Mouse (Mus musculus) brain, embryonic 18.5 days (tissue): Measurements from ENCODE around the gene Cdk2ap2.

ENCODE experiments used
- DNase-seq: peaks from one replicate; pipeline ENCODE4 v3.0.0-alpha.2; 2012; ENCODE audit warnings: low read depth, low spot score

Gene Cdk2ap2

DNA sequence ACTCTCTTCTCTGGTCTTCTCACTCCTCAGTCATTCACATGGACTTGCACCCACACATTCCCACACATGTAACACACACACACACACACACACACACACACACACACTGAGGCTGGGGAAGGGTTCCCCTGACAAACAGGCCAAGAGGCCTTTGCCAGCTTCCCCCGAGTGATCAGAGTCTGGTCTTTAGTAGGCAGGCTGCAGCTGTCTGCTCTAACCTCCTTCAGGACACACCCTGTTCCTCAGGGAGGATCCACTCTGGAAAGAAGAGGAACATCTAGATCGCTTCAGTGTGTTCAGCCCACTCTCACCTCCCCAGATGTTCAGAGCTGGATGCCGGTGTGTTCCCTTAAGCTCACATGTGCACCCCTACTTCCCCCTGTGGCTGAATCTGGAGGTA, 2.6 kb upstream of the Cdk2ap2 start:
- DNase-seq: no peak

DNA sequence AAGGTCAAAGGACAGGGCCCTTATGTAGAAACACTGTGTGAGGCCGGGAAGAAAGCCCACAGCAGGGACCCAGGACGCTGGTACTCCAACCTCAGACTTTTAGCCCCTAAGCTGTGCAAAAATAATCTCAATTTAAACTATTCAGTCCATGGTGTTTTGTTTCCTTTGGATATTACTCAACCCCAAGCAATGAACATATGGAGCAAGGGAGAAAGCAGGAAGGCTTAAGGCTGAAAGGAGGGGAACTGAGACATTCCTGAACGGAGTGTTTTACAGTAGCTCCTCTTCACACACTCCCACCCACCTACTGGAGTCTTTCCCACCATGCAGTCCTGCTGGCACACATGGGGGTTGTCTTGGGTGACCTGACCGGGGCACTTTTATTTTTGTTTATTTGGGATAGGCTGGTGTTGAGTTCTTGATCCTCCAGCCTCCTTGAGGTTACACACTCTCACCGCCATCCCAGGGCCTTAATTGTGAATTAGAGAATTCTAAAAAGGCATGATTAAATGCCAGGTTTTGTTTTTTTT, 2.1 kb upstream of the Cdk2ap2 start:
- DNase-seq: no peak

DNA sequence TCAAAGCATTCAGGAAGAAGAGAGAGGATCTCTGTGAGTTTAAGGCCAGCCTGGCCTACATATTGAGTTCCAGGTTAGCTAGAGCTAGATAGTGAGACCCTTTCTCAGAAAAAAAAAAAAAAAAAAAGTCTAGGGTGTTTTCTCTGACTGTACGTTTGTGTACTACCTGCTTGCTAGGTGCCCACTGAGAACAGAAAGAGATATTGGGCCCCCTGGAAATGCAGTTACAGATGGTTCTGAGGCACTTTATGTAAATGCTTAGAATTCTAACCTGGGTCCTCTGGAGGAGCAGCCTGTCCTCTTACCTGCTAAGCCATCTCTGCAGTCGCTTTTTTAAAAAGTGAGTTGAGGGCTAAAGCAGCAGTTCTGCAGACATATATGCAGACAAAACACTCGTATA, 1.2 kb upstream of the Cdk2ap2 start:
- no peak for DNase-seq

DNA sequence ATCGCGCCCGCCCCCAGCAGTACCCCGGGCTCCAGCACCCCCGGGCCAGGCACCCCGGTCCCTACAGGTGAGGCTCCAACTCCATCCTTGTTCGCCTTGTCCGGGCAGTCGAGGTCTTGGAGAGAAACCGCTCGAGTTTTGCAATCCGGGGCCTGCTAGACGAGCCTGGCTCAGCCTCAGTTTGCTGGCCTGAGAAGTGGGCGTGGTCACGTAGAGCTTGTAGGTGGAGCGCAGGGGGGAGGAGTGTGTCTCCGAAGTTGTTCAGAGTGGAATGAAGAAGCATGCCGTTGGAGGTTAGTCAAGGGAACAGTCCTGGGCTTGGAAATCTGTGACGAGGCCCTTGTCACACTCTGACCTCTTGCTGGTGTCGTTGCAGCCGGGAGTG, 451 bp downstream of the Cdk2ap2 start:
- DNase-seq: no peak

DNA sequence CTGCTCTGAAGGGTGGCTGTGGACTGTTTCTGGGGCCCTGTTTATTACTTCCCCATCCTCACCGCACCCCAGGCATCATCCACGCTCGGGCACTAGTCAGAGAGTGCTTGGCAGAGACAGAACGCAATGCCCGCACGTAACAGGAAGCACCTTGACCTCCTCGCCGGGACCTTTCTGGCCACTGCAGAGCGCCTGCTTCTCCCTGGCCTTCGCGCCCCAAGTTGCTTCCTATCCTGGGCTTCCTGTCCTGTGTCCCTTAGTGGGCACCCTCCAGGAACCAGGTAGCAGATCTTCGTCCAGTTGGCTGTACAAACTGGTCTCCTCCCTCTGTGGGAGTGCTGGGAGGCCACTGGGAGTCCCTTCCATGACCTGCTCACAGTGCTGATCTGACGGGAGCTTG, 1.4 kb downstream of the Cdk2ap2 start:
- DNase-seq: no peak

DNA sequence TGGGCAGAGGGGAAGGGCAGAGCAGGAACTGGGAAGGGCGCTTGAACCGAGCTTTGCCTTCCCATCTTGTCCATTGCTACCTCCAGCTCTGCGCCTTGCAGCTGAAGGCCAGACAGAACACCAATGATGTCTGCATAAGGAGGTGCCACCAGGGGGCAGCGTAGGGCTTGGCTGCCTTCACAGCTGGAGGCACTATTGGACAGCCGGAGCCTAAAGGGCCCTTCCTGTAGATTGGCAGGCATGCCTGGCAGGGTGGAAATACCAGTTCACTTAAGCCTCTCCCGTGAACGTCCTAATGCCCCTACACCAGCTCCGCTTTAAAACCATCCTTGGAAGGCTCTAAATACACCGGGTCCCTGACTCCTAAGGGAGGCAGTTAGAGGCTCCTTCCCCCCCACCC, 2.1 kb downstream of the Cdk2ap2 start:
- no peak for DNase-seq

DNA sequence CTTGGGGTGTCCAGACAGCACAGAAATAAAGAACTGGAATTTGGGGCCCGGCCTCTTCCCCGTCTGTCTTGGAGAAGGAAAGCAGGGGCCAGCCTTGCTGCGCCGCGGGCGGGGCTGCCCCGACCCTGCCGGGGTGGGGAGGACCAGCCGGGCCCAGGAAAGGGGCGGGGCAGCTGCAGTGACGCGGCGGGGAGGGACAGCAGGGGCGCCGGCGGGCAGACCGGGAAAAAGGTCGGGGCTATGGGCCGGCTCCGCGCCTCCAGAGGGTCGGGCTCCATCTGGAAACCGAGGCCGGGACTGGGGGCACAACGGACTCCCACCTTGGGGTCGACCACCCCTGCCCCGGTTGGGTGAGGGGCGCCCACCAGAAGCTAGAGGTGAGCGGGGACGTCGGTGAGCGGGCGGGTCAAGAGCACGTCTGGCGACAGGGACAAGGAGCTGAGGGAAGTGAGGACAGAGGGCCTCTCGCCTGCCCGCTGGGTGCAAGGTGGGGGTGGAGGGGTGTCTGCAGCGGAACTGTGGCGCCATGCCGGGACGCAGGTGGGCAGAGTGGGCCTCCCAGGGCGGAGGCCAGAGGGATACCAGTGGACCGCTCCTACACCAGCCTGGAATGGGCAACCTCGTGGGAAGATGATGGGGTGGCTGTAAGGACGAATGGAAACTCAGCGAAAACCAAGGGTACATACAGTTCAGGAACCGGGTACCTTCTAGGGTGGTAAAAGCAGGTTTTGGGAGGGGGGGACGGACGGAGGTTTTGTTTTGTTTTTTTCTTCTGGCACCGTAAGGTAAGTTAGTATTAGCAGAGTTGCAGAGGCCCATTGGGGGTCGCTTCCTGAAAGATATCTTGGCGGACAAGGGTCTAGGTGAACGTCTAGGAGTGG, 3.1 kb downstream of the Cdk2ap2 start, which contains the start of gene Pitpnm1:
Pitpnm1 (plus strand) TSS at position 162 of the 881 bp plus-strand sequence.
- DNase-seq: no peak

DNA sequence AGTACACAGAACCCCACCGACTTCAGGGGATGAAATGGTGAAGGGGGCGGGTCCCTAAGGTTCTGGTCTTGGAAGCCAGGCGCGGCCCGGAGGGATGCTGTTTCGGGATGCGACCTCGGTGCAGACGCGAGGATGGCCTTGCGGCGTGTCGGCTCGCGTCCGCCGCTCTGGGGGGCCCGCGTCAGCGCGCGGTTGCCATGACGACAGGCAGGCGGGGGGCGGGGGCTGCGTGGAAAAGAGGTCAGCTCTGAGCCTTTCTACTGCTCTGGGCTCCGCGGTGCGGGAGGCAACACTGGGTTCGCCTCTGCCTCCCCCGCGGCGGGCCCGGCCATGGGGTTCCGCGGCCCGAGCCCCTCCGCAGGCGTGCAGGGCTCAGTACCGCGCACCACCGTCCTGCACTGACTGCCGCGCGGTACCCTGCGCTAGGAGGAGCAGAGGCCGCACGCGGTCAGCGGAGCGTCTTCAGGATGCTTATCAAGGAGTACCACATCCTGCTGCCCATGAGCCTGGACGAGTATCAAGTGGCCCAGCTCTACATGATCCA, 3.8 kb downstream of the Cdk2ap2 start:
- DNase-seq: no peak

DNA sequence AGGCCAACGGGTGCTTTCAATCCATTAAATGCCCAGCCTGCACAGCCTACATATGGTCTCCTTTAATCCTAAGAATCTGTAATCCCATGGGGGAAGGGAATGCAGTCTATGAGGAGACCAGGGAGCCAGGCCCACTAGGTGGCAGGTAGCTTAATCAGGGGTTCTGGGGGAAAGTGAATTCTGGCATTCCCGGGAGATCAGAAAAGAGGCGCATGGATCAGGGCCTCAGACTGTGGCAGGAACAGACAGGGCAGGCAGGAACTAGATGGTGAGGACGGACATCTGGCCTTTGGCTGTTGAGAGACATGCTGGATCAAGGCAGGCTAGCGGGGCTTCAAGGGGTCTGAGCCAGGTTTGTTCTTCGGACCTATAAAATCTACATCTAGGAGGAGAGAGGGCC, 4.5 kb downstream of the Cdk2ap2 start:
- DNase-seq: no peak

DNA sequence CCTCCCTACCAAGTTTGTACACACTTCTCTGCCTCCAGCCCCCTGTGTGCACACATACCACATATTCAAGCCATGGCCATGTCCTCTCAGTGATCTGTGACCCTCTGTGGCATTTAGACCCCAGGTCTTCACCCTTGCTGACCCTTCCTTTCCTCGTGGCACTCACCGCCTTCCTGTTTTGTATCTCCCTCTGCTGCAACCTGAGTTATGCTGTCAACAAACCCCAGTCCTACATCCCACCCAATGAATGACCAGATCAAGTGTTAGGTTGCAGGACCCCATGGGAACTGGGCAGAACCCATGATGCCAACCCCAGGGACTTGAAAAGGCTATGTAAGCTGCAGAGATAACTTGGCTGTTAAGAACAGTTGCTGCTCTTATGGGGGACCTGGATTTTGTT, 5.1 kb downstream of the Cdk2ap2 start:
- no peak for DNase-seq

DNA sequence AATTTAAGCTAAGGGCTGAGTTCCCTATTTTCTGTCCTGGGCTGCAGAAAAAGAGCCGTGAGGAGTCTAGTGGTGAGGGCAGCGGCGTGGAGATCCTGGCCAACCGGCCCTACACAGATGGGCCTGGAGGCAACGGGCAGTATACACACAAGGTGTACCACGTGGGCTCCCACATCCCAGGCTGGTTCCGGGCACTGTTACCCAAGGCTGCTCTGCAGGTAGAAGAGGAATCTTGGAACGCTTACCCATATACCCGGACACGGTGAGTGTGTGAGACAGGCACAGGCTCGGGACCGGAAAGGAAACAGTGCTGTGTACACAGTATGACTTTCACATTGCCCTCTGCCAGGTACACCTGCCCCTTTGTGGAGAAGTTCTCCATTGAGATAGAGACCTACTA, 5.6 kb downstream of the Cdk2ap2 start:
- no peak for DNase-seq

DNA sequence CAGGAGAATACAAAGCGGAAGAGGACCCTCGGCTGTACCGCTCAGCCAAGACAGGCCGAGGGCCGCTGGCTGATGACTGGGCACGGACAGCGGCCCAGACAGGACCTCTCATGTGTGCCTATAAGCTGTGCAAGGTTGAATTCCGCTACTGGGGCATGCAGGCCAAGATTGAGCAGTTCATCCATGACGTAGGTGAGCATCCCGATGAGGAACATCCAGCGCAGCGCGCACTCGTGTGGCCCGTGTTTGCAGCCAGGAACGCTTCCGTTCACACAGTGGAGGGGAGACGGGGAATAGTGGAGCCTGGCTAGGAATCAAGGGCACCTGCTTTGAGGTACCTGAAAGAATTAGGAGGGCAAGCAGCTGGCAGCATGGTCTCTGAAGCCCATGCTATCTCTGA, 6.3 kb downstream of the Cdk2ap2 start:
- no peak for DNase-seq

DNA sequence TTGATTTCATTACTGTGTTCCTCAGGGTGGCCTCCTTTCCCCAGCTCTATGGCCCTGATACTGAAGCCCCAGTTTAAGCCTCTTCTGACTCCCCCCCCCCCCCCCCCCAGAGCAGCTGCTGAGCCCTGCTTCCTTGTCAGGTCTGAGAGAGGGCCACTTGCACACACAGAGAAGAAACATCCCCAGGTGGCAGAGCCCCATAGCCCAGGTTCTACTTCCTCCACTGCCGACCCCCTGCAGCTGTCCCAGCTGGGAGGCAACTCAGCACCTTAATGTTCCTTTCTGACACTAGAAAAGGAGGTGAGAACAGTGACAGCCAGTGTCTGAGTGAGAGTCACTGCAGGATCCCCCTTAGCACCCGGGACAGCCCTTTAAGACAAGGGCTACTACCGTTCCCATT, 6.8 kb downstream of the Cdk2ap2 start:
- no peak for DNase-seq

DNA sequence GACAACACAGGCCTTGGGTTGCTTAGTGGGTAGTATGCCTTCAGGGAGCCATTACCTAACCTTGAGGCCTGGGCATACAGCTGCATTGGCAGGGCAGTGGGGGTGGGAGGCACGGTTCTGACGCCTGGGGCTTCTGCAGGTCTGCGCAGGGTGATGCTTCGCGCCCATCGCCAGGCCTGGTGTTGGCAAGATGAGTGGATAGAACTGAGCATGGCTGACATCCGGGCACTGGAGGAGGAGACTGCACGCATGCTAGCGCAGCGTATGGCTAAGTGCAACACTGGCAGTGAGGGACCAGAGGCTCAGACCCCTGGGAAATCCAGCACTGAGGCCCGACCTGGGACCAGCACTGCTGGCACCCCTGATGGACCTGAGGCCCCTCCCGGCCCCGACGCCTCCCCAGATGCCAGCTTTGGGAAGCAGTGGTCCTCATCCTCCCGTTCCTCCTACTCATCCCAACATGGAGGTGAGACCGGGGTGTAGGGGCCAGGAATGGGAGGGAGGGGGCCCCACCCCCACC, 7.8 kb downstream of the Cdk2ap2 start:
- no peak for DNase-seq

DNA sequence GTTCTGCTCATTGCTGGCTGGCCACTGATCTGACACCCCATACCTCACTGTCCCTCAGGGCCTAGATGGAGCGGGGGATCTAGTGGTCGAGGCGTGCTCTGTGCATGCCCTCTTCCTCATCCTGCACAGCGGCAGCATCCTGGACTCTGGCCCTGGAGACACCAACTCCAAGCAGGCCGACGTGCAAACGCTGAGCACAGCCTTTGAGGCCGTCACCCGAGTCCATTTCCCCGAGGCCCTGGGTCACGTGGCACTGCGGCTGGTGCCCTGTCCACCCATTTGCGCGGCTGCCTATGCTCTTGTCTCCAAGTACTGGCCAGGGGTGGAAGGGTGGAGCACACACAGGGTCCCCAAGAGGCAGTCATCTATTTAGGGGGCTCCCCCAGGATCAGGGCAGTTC, 9.7 kb downstream of the Cdk2ap2 start:
- DNase-seq: no peak

DNA sequence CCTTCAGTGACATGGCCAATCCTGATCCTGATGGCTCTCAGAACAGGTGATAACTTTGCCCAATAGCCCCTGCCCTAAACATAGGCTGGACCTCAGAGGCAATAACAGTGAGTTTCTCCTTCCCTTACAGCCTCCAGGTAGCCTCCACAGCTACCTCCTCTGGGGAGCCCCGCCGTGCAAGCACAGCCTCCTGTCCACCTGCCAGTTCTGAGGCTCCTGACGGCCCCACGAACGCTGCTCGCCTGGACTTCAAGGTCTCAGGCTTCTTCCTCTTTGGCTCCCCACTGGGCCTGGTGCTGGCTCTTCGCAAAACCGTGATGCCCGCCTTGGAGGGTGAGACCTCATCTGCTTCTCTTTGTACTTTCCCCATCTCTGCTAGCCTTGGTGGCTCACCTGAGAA, 11.6 kb downstream of the Cdk2ap2 start:
- DNase-seq: no peak

DNA sequence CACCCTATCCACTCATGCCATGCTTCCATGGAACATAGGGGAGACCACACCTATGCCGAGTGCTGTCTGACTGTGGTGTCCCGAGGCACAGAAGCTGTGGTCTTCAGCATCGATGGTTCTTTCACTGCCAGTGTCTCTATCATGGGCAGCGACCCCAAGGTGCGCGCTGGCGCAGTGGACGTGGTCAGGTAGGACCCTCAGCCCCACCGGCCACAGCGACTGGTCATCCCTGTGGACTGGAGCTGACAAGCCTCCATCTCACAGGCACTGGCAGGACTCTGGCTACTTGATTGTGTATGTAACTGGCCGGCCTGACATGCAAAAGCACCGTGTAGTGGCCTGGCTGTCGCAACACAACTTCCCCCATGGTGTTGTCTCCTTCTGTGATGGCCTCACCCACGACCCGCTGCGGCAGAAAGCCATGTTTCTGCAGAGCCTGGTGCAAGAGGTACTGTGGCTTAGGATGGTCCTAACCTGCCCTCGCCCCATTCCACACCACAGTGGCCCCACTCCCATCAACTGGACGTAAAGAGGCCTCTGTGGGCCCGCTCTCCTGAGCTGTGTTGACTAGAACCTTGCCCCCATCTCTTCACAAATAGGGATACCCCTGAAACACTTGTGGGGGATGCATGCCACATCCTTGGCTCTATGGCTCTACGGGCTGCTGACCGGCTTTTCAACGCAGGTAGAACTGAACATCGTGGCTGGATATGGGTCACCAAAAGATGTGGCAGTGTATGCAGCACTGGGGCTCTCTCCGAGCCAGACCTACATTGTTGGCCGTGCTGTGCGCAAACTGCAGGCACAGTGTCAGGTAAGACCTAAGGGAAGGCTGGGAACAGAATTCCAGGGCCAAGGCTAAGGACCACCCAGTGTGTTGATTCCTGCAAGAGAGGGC, 15.3 kb downstream of the Cdk2ap2 start:
- DNase-seq: no peak

DNA sequence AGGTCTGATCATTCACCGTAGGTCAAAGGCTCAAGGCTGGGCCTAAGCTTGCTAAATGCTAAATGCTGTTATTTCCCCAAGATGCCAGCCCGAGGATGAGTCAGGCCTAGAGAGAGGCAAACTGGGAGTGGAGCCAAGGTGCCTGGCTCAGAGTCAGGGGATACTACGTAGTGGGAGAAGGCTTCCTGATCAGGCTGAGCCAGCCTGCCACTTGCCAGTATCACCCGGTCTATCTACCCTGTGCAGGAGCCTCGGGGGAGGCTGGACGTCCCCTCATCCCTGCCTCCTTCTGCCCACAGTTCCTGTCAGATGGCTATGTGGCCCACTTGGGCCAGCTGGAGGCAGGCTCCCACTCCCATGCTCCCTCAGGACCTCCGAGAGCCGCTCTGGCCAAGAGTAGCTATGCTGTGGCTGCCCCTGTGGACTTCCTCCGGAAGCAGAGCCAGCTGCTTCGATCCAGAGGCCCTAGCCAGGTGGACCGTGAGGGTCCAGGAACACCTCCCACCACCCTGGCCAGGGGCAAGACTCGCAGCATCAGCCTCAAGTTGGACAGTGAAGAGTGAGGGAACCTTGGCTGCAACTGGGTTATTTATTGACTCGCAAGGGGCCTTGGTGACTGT, 16.3 kb downstream of the Cdk2ap2 start:
- DNase-seq: no peak

DNA sequence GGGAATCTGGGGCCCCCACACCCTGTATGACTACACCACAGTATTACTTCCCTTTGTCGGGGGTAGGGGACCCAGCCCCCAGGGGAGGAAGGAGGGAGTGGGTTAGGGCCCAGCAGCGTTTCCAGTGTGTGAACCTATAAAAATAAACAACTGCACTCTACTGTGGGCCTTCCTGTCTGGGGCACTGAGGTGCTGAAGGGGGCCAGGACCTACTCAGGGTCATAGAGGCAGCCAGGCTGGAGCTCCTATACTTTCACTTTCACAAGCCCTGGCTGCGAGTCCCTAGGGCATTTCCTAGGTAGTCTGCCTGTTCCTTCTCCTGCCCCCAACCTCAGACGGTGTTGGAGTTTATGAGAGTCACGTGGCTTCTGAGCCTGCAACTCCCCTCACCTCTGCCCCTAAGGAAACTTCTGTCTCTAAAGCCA, 16.8 kb downstream of the Cdk2ap2 start:
- no peak for DNase-seq

DNA sequence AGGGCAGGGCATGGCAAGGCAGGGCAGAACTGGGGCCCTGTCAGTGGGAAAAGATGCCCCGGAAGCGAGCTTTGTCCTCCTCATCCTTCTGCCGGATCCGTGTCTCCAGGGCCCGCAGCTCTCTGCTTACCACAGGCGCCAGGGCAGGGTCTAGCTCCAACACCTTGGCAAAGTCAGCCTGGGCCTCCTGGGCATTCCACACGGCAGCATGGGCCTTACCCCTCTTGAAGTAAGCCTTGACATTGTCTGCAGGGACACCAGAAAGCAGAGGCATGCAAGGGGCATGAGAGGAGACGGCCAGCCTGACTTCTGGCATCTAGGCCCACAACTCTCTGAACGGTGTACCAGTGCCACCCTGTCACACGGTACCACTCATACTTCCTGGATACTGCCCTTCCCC, 17.6 kb downstream of the Cdk2ap2 start:
- DNase-seq: no peak

DNA sequence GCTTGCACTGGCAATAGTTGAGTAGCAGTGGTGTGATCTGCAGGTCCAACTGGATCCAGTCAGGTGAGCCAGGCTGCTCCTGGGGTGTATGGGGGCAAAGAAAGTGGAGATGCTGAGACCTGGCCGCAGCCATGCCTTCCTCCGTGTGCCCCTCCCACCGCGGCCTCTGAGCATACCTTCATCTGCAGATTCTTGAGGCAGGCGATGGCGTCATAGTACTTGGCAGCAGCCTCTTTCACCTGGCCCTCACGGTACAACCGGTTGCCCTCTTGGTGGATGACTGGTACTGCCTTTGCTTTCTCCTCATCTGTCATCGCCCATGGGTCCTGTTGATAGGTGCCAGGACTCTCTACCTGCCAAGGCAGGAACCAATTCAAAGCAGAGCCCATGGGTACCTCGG, 18.2 kb downstream of the Cdk2ap2 start:
- no peak for DNase-seq

DNA sequence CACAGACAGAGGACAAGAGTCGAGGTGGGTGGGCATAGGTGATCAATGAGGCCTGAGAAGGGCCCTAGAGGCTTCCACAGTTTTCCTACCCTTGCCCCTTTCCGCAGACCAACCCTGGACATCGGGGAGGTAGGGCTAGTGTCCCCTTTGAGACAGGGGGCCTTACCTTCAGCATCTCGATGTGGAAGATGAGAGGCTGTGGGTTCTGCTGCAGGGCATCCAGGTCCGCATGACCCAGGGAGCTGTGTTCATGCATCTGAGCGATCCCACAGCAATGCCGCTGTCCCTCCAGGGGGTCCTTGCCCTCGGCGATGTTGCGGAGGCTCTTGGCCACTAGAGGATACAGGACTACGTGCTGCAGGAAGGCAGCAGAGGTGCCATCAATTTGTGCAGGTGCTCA, 18.8 kb downstream of the Cdk2ap2 start:
- no peak for DNase-seq
